ENCODE assay signal across 8 mouse cellular contexts in genomic region chr13:31628691-31629180, GRCm38 (mm10). TPM values are rescaled to one million over a fixed set of nuclear protein-coding genes. Genes with fewer than 3 reads are reported as not detected.
DNase-seq lines count a peak whose midpoint lies in the region; ATAC-seq and TF ChIP-seq lines count a peak whose summit lies in the region.

No protein-coding gene starts in this region.

- ATAC-seq in heart, embryonic 15.5 days (replicated peaks; ENCODE audit: insufficient number of reproducible peaks, insufficient read depth, low FRiP score, low read depth): no peak
- ATAC-seq in granulocyte monocyte progenitor cell, adult 5-6 weeks (replicated peaks; ENCODE audit: poor library complexity, severe bottlenecking): no peak
- ATAC-seq in cerebellum, adult (ENCODE audit: insufficient number of reproducible peaks, low FRiP score, low TSS enrichment): no peak

- no peak for TF ChIP-seq CTCF in bone marrow macrophage, adult 2 months (IDR thresholded peaks at IDR 0.05; ENCODE audit: low read depth, low read length)

- TF ChIP-seq POLR2A in bone marrow macrophage, adult 2 months (IDR thresholded peaks at IDR 0.05; ENCODE audit: borderline replicate concordance, low read depth, low read length): no peak

- 17% methylated on average over 14 of the region's 14 CpGs for WGBS in heart, embryonic 15.5 days
- WGBS in hindbrain, embryonic 10.5 days: 2% methylated on average over 14 of the region's 14 CpGs
- 2% methylated on average over 14 of the region's 14 CpGs for WGBS in midbrain, embryonic 10.5 days

- H3K27ac ChIP-seq in heart, embryonic 15.5 days: no peak overlapping the region
- H3K27ac ChIP-seq in bone marrow macrophage, adult 2 months (ENCODE audit: insufficient read depth, low read depth, low read length): no peak overlapping the region
- H3K27ac ChIP-seq in hindbrain, embryonic 10.5 days: peak overlapping the region; percentile 56; the same call in 1 of the 2 replicates
- no peak overlapping the region for H3K27ac ChIP-seq in midbrain, embryonic 10.5 days (replicated peaks)

- H3K9me3 ChIP-seq in heart, embryonic 15.5 days (replicated peaks): no peaks in the 10 kb centered on the region
- H3K9me3 ChIP-seq in hindbrain, embryonic 10.5 days: no peaks in the 10 kb centered on the region
- no peaks in the 10 kb centered on the region for H3K9me3 ChIP-seq in midbrain, embryonic 10.5 days (replicated peaks)

- peak overlapping the region; percentile 69 for H3K4me2 ChIP-seq in heart, embryonic 15.5 days

- H3K4me1 ChIP-seq in heart, embryonic 15.5 days (replicated peaks): peaks cover 37% of the 10 kb centered on the region
- H3K4me1 ChIP-seq in bone marrow macrophage, adult 2 months (ENCODE audit: control insufficient read depth, insufficient read depth, low read length): no peaks in the 10 kb centered on the region; the same call in 1 of the 2 replicates
- H3K4me1 ChIP-seq in hindbrain, embryonic 10.5 days (replicated peaks): peaks cover 50% of the 10 kb centered on the region
- H3K4me1 ChIP-seq in midbrain, embryonic 10.5 days: peaks cover 54% of the 10 kb centered on the region

- H3K27me3 ChIP-seq in heart, embryonic 15.5 days: peaks cover 96% of the 10 kb centered on the region
- H3K27me3 ChIP-seq in hindbrain, embryonic 10.5 days (ENCODE audit: insufficient read depth, poor library complexity, severe bottlenecking): peaks cover 100% of the 10 kb centered on the region
- peaks cover 100% of the 10 kb centered on the region for H3K27me3 ChIP-seq in midbrain, embryonic 10.5 days (ENCODE audit: low read depth, poor library complexity, severe bottlenecking)

- H3K36me3 ChIP-seq in heart, embryonic 15.5 days: no peaks in the 10 kb centered on the region
- H3K36me3 ChIP-seq in hindbrain, embryonic 10.5 days: no peaks in the 10 kb centered on the region
- H3K36me3 ChIP-seq in midbrain, embryonic 10.5 days: no peaks in the 10 kb centered on the region

- peak overlapping the region; percentile 16; the same call in 1 of the 2 replicates for H3K9ac ChIP-seq in heart, embryonic 15.5 days

- no peak for DNase-seq in heart, postnatal 4 days
- DNase-seq in hindbrain, embryonic 10.5 days (ENCODE audit: low spot score): peak; percentile 43
- DNase-seq in midbrain, embryonic 10.5 days (ENCODE audit: low spot score): peak; percentile 52
- no peak for DNase-seq in adrenal gland, adult (ENCODE audit: inconsistent age in 2 of 2, low spot score in 1 of 2)

- H3K4me3 ChIP-seq in heart, embryonic 15.5 days: peak overlapping the region; percentile 49
- H3K4me3 ChIP-seq in bone marrow macrophage, adult 2 months (ENCODE audit: insufficient read depth, low read length): peak overlapping the region; percentile 65
- H3K4me3 ChIP-seq in hindbrain, embryonic 10.5 days: peak overlapping the region; percentile 59
- H3K4me3 ChIP-seq in midbrain, embryonic 10.5 days: peak overlapping the region; percentile 59

RNA-seq across cellular contexts. Expression of gene Foxf2, which starts 3.1 kb away (rescaled TPM):
- polyA plus RNA-seq in heart, embryonic 15.5 days (2015; fragmentation: Nextera tagmentation; extraction: Ambion mirVana): 0.64 and 1.7 TPM in 2 replicates
- total RNA-seq in heart, postnatal 4 days (2021): not detected
- polyA plus RNA-seq in bone marrow macrophage, adult 2 months (2012; ENCODE audit: insufficient read depth, insufficient read length, missing spikeins): not detected in 2 replicates
- polyA plus RNA-seq in hindbrain, embryonic 10.5 days (2016; fragmentation: Nextera tagmentation; extraction: Ambion mirVana): 5.7 and 11.8 TPM in 2 replicates
- 7.0 and 7.1 TPM in 2 replicates for polyA plus RNA-seq in midbrain, embryonic 10.5 days (2016; fragmentation: Nextera tagmentation; extraction: Ambion mirVana)
- not detected in 2 replicates for total RNA-seq in granulocyte monocyte progenitor cell, adult 5-6 weeks (2014; fragmentation: Nextera tagmentation)
- not detected in 2 replicates for total RNA-seq in granulocyte monocyte progenitor cell, adult 5-6 weeks (2017)

Comparison
In these comparisons a context has a peak if more than half of its experiments do, and no peak if none do; other contexts are left out.
1. DNase-seq: peak in hindbrain, embryonic 10.5 days (single experiment) and midbrain, embryonic 10.5 days (single experiment); none in heart, postnatal 4 days (single experiment) and adrenal gland, adult (0 of 2).
2. Peak in every context shown above with its lines, with median percentiles within 50 percentile points of each other: H3K4me3 ChIP-seq.